Mouse (Mus musculus) heart, adult 2 months (tissue): ENCODE measurements around the gene Fam120a. TPM values are rescaled to one million over a fixed set of nuclear protein-coding genes. Genes with fewer than 3 reads are reported as not detected.

Experiments
- DNase-seq, 2 experiments: peaks; one replicate each; pipeline ENCODE4 v3.0.0; 2021
- H3K27ac ChIP-seq: fragments of 200-600 bp; 2 replicates; pipeline ENCODE4 v1.8.1; 2022
- H3K27me3 ChIP-seq: fragments of 200-500 bp; 2 replicates; pipeline ENCODE4 v1.6.1; 2012; ENCODE audit warnings: mild to moderate bottlenecking, low read length, inconsistent platforms, mixed read lengths; ENCODE audit not compliant: control insufficient read depth, insufficient read depth
- H3K36me3 ChIP-seq: fragments of 200-500 bp; 2 replicates; pipeline ENCODE4 v1.6.1; 2012; ENCODE audit warnings: low read length, inconsistent platforms; ENCODE audit not compliant: control insufficient read depth, insufficient read depth
- H3K4me1 ChIP-seq: fragments of 200-500 bp; 2 replicates; pipeline ENCODE4 v1.6.1; 2011; ENCODE audit warnings: low read length; ENCODE audit not compliant: control insufficient read depth, insufficient read depth
- H3K4me3 ChIP-seq: fragments of 200-600 bp; 2 replicates; pipeline ENCODE4 v1.8.1; 2022
- H3K79me2 ChIP-seq: fragments of 200-500 bp; replicated peaks from 2 replicates; pipeline ENCODE4 v1.6.1; 2012; ENCODE audit warnings: mild to moderate bottlenecking, inconsistent platforms, low read length, moderate library complexity, mixed read lengths; ENCODE audit not compliant: control insufficient read depth, insufficient read depth
- H3K9ac ChIP-seq: fragments of 200-500 bp; 2 replicates; pipeline ENCODE4 v1.6.1; 2012; ENCODE audit warnings: low read depth, mild to moderate bottlenecking, control low read depth, inconsistent platforms, low read length, mixed read lengths
- CTCF ChIP-seq: fragments of 200-600 bp; IDR thresholded peaks from 2 replicates; pipeline ENCODE4 v1.8.1; 2022; ENCODE audit warnings: antibody characterized with exemption, mild to moderate bottlenecking, moderate library complexity
- EP300 ChIP-seq: fragments of 200-500 bp; IDR thresholded peaks from 2 replicates; pipeline ENCODE4 v1.6.1; 2011; ENCODE audit warnings: low read depth, low read length, control low read depth; ENCODE audit not compliant: insufficient read depth
- POLR2A ChIP-seq: fragments of 200-500 bp; IDR thresholded peaks from 2 replicates; pipeline ENCODE4 v1.6.1; 2011; ENCODE audit warnings: mild to moderate bottlenecking, low read depth, low read length, control low read depth; ENCODE audit not compliant: insufficient read depth
- WGBS: fragments of 180-500 bp; shearing (Covaris S2); methylation state at CpG from one replicate; pipeline ENCODE4 v1.1.7; 2018; 5-methylcytosine and 5-hydroxymethylcytosine counted together
- intact Hi-C: fragments of 180-260 bp; cut with DNase I; formaldehyde crosslinking; loops from one replicate; pipeline ENCODE4 v1.15.1; 2025
- long read RNA-seq: library from polyadenylated mRNA; stranded (forward); transcript quantifications from one replicate; pipeline ENCODE4 v2.0.0, GENCODE M21; 2021
- polyA plus RNA-seq: library from polyadenylated mRNA; depleted of rRNA; stranded (reverse); fragments of >200 nt; gene quantifications from 2 replicates; pipeline ENCODE4 v1.2.3, GENCODE M21; 2012; rRNA removed
- total RNA-seq, 2 experiments: library from RNA; stranded (reverse); gene quantifications; 2 replicates each; pipeline ENCODE4 v1.2.3; 2021

The Fam120a gene
- 100 to 1,000 TPM; 102 to 106 TPM for total RNA-seq
- polyA plus RNA-seq, result 47.5 and 72.2 TPM in 2 replicates
- long read RNA-seq, full-length matches to known transcripts, result 20 of 45 reads
- long read RNA-seq, partial matches to known transcripts, result 21 of 45 reads
- long read RNA-seq, other reads (novel, unspliced or antisense), result 4 of 45 reads

DNA sequence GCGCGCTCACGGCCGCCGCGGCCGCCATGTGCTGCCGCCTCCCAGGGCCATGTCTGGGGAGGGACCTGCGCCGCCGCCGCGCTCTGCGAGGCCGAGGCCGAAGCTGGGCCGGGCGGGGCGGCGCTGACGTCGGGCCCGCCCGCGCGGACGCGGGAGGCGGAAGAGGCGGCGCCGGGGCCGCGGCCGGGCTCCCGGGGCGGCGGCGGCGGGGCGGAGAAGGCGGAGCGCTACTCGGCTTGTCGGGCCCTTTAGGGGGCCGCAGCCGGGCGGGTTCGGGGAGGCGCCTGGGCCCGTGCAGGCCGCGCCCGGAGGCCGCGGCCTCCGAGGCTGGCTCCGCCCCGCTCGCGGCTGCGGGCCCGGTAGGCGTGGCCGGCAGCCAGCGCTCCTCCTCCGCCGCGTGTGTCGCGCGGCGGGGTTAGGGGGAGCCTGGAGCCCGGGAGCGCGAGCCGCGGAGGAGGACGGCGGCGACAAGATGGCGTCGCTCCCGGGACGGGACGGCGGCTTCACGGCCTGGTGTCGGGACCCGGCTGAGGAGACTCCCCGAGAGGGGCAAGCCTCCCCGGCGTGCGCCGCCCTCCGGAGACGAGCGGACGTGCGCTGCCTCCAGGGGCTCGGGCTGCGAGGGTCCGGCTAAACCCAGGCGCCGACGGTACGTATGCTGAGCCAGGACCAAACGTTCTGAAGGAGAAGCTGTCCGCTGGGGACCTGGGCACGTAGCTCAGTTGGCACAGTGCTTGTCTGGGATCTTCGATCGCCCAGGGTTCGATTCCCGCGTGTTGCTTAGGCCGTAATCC lies at the start of gene Fam120a:
Fam120a (minus strand) TSS at position 62 of the 794 bp plus-strand sequence.
- Histone ChIP-seq H3K4me1 (peaks cover 9% of the 10 kb centered on the region), H3K36me3 (peaks cover under 1% of the 10 kb centered on the region; the same call in 1 of the 2 replicates), H3K27ac (peak within 1 kb of the TSS; percentile 99), H3K79me2 (peaks cover 5% of the 10 kb centered on the region), H3K27me3 (no peaks in the 10 kb centered on the region), H3K9ac (peak within 1 kb of the TSS; percentile 96), H3K4me3 (peak within 1 kb of the TSS; percentile 85)
- 1% methylated on average over 108 of the region's 116 CpGs for WGBS
- intact Hi-C loops, result loop anchor here (2.0 kb wide), 1 partner anchor 89 kb away; no protein-coding TSS in a partner anchor
- peak; percentile 92 to 94 for DNase-seq
- TF ChIP-seq POLR2A (peak; percentile 61), EP300 (no peak), CTCF (peak; percentile 64)

DNA sequence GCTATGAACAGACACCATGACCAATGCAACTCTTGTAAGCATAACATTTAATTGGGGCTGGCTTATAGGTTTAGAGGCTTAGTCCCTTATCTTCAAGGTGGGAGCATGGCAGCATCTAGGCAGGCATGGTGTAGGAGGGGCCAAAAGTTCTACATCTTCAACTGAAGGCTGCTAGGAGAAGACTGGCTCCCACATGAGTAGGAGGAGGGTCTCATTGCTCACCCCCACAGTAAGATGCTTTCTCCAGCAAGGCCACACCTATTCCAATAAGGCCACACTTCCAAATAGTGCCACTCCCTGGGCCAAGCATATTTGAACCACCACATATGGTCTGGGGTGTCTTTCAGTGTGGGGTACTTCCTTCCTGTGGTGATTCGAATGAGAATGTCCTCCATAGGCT lies 49.6 kb upstream of the Fam120a start:
- Histone ChIP-seq H3K36me3 (no peaks in the 10 kb centered on the region), H3K9ac (no peak overlapping the region), H3K79me2 (no peaks in the 10 kb centered on the region), H3K27ac (no peak overlapping the region), H3K27me3 (no peaks in the 10 kb centered on the region), H3K4me1 (peaks cover 3% of the 10 kb centered on the region), H3K4me3 (no peak overlapping the region)
- 93% methylated on average over 1 of the region's 1 CpGs for WGBS
- intact Hi-C loops, result no loop called here
- no peak for DNase-seq
- TF ChIP-seq POLR2A, result no peak
- TF ChIP-seq CTCF, result no peak
- no peak for TF ChIP-seq EP300

DNA sequence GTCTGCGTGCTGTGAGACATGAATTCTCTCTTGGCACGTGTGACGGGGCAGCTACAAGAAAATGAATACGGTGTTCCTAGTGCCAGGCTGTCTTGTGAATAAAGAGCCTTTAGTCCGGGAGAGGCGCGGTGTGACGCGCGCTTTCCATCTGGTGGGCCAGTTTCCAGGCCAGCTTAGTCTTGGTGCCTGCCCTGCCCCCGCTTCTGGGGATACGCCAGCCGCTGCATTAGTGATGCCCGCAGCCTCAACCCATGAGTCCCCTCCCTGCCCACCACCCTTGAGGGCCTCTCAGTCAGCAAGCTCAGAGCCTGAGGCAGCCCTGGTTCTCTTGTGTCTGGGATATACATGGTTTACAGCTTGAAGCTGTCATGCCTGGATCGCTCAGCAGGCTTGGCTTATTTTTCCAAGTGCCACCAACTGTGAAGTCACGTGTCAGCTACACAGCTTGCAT lies 48.5 kb upstream of the Fam120a start:
- no peaks in the 10 kb centered on the region for H3K36me3 ChIP-seq
- peak; percentile 59 to 64 for DNase-seq
- TF ChIP-seq CTCF (no peak), POLR2A (no peak), EP300 (no peak)
- H3K4me3 ChIP-seq, result peak overlapping the region; percentile 29; the same call in 1 of the 2 replicates
- H3K27ac ChIP-seq, result no peak overlapping the region
- peaks cover 3% of the 10 kb centered on the region for H3K4me1 ChIP-seq
- H3K27me3 ChIP-seq, result no peaks in the 10 kb centered on the region
- H3K9ac ChIP-seq, result no peak overlapping the region
- no peaks in the 10 kb centered on the region for H3K79me2 ChIP-seq
- intact Hi-C loops, result no loop called here
- WGBS, result 10% methylated on average over 16 of the region's 16 CpGs

DNA sequence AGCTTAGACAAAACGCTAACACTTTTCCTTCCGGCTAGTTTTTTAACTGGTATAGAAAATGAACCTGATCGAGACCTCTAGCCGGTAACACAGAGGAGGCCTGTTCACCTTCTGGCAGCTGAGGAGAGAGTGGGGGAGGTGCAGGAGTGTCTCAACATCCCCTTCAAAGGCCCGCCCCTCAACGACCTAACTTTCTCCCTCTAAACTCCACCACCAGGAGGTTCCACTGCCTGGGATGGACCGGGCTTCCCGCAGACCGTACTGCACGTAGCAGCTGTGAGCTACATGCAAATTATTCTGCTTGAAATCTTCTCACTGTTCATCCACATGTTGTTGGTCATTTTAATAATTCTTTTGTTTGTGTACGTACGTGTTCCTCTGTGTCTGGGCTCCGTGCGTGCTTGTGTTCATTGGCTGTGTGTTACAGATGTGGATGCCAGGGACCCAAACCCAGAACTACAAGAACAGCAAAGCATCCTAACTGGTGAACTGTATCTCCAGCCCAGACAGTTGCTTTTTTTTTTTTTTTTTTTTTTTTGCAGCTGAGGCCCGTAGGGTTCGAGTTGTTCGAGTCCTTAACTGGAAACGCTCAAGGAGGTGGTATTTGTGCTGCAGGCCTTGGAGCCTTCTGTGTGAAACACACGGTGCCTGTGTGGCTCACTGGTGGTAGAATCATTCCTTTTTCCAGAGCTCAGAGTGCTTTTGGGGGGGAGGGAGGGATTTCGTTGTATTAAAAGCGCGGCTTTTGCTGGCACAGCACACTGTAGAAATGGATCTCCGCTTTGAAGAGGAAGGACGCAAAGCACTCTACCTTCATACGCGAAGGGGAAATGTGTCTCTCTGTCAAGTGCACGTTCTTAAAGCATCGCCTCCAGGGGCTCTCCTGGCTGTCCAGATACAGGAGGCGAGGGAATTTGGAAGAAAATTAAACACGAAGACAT lies 47.8 kb upstream of the Fam120a start:
- WGBS, result 20% methylated on average over 30 of the region's 30 CpGs
- H3K27me3 ChIP-seq, result no peaks in the 10 kb centered on the region
- peak in 1 of 2 experiments; percentile 10 for DNase-seq
- H3K9ac ChIP-seq, result no peak overlapping the region
- H3K4me1 ChIP-seq, result peaks cover 3% of the 10 kb centered on the region
- intact Hi-C loops, result no loop called here
- peak overlapping the region; percentile 29; the same call in 1 of the 2 replicates for H3K4me3 ChIP-seq
- H3K27ac ChIP-seq, result no peak overlapping the region
- H3K36me3 ChIP-seq, result no peaks in the 10 kb centered on the region
- TF ChIP-seq EP300 (no peak), CTCF (no peak), POLR2A (no peak)
- no peaks in the 10 kb centered on the region for H3K79me2 ChIP-seq

DNA sequence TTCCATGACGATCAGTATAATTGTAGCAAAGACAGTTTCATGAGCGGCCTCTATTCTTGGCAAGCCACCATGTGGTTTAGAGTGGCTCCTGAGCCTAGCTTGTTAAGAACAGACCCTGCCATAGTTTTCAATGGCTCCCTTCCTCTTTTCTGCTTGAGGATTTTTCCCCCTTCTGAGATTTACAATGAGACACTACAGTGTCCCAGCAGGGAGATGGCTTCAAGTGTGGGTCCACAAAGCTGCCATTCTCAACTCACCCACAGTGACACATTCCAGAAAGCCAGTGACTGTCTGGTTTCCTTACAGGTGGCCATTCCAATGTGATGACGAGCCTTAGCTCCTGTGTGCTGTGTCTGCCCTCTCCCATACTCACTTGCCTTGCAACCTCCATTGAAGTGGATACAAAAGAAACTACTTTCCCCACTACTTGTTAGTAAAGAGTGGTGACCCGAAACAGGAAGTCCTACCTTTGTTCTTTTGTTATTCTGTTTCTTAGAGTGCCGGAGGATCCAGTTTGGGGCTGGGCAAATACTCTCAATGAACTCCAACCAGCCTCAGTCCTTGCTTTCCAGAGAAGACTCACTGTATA lies 45.5 kb upstream of the Fam120a start:
- intact Hi-C loops, result no loop called here
- no peaks in the 10 kb centered on the region for H3K79me2 ChIP-seq
- 67% methylated on average over 5 of the region's 5 CpGs for WGBS
- H3K36me3 ChIP-seq, result no peaks in the 10 kb centered on the region
- H3K27me3 ChIP-seq, result 0 out of 2 replicates have a peak, but pooled peaks cover 6% of the 10 kb centered on the region
- no peak overlapping the region for H3K27ac ChIP-seq
- no peak for DNase-seq
- H3K4me1 ChIP-seq, result peaks cover 3% of the 10 kb centered on the region
- no peak overlapping the region for H3K4me3 ChIP-seq
- TF ChIP-seq CTCF, result no peak
- TF ChIP-seq POLR2A, result no peak
- TF ChIP-seq EP300, result no peak
- no peak overlapping the region for H3K9ac ChIP-seq
